Mouse (Mus musculus) cerebral cortex, adult 2 months (tissue): ENCODE results near the gene Irf9.

Experiments used
- WGBS: fragments of 180-500 bp; shearing (Covaris S2); methylation state at CpG from one replicate; pipeline ENCODE4 v1.1.7; 2018; 5-methylcytosine and 5-hydroxymethylcytosine counted together

Irf9 gene

DNA sequence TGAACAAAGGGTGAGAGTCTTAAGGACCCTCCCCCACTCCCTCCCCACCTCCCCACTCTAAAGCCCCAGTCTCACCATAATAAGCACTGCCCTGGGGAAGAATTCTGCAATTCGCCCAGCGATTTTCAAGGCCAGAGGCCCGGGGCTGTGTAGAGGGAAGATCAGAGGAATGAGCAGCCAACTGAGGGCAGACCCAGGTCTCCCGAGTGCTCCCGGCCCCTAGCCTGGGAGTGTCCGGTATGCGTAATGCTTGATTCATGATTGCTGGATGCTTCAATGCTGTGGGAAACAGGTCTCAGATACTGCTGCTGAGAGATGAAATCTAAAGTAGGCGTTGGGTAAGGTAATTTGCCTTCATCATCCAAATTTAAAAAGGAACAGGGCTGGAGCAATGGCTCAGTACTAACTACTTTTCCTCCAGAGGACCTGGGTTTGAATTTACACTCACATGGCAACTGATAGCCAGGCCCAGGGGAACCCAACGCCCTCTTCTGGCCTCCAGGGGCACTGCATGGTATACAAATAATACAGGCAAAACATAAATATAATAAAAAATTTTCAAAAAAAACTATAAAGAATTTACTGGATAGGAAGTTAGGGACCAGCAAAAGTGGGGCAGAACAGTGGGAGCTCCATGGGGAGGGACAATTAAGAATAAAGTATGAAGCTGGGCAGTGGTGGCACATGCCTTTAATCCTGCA, 21.2 kb upstream of the Irf9 start:
- WGBS: 75% methylated on average over 9 of the region's 9 CpGs

DNA sequence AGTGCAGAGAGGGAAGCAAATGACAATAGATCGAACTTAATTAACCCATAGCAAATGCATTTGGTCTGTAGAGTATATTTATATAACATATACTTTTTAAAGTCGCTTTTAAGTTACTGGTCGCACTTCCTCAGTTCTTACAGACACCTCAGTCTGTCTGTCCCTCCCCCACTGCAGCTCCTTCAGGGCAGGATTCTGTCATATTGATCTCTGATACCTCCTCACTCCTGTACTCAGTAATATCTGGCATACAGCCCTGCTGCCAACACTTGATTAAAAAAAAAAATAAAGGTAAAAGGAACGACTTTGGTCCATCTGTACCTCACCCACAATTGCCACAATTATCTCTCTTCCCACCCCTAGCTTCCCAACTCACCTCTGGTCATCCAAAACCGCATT, 19.1 kb upstream of the Irf9 start:
- 40% methylated on average over 5 of the region's 5 CpGs for WGBS

DNA sequence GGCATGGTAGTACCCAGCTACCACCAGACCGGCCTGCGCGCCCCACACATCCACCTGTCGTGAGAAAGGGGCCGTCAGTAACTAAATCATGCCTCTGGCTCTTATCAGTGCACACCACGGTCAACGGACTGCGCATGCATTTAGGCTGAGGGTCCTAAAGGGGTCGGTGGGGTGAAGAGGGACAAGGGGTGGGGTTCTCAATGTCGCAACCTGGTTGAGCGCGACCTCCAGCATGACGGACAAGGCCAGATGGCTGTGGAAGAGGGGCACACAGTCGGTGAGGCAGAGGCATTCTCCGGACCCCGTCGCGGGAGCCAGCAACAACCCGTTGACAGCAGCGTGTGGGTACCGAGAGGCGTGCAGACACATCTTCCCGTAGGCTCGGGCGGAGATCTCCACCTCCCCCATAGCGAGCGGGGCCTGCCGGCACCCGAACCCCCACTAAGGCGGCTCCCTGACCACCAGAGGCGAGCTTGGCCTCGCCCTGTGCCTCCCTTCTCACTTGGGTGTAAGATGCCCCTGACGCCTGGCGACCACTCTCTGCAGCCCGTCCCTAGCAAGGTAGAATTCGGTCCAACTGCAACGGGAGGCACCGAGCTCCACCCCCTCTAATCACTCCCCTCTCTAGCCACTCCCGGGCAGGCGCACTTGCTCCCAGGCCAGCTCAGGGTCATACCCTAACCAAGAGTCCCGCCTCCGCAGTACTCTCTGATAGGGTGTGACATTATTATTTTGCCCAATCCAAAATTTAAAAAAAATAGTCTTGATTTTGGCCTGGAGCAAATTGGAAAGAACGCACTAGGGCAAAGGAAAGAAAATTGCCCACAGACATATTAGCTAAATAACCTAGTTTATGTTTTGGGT, 18.4 kb upstream of the Irf9 start, which contains the start of gene Emc9:
Gene Emc9, minus strand, starts transcription at position 601 of the 864 bp plus-strand sequence.
- 5% methylated on average over 43 of the region's 43 CpGs for WGBS

DNA sequence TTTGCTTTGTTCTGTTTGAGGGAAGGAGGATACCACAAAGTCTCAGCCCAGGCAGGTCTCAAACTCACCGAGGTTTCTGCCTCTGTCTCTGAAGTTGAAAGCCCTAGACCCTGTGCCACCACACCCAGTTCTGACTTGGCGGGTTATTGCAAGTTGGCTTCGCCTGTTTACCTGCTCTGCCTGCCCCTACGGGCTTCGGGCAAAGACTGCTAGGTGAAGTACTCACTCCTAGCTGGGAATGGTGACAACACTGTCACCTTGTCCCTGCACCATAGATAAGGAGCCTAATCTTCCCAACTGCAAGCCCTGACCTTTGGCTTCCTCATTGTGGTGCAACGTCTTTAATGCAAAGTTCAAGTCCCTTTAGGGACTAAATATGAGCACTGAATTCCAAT, 17.8 kb upstream of the Irf9 start:
- 76% methylated on average over 6 of the region's 6 CpGs for WGBS

DNA sequence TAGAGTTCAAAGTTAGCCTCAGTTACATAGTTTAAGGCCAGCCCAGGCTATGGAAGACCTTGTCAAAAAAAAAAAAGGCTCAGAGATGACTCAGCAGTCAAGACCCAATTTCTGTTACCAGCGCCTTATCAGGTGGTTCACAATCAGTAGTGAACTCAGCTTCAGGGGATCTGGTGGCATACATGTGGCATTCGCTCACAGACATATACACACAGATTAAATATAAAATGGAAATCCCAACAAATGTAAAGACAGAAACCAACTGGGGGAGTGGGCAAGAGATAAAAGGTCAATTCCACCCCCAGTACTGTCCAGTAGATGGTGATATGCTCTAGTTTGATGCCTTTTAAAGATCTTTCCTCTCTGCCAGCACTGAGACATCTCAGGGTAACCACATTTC, 17.2 kb upstream of the Irf9 start:
- WGBS: 99% methylated on average over 2 of the region's 2 CpGs

DNA sequence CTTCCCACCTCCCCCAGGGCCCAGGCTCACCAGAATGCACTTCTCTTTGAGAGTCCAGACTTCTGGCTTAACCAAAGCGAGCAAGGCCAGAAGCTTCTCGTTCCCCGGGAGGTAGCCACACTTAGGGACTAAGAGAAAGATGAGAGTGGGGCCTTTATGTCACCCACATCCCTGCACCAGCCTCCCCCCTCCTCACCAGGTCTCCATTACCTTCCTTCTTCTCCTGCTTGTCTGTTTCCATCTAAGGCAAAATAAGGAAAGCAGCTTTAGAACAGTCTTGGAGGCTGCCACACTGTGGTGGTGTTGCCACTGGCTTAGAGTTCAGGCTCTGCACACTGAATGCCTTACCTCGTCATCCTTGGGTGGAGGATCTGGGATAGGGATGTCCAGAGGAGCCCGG, 14.1 kb upstream of the Irf9 start:
- WGBS: 90% methylated on average over 5 of the region's 5 CpGs

DNA sequence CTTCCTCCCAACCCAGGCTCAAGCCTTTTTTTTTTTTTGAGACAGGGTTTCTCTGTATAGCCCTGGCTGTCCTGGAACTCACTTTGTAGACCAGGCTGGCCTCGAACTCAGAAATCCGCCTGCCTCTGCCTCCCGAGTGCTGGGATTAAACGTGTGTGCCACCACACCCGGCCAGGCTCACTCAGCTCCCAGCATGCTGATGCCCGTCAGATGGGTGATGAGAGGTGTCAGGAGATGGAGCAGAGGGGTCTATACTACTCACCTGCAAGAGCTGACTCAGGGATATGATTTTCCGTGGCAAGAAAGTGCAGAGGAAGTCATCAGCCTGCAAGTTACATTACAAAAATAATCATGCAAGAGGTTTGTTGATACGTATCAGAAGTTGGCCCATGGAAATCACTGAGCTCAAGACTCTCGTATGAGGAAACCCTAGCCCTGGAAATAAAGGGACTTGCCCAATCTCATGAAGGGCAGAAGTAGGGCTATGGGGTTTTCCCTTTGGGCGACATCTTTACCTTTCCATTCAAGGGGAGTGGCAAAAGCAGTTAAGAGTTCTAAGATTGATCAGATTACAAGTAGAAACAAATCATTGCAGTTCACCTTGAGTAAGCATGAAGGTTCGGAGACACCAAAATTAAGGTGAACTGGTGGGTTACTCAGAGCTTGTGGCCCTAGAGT, 13.5 kb upstream of the Irf9 start:
- WGBS: 87% methylated on average over 11 of the region's 11 CpGs

DNA sequence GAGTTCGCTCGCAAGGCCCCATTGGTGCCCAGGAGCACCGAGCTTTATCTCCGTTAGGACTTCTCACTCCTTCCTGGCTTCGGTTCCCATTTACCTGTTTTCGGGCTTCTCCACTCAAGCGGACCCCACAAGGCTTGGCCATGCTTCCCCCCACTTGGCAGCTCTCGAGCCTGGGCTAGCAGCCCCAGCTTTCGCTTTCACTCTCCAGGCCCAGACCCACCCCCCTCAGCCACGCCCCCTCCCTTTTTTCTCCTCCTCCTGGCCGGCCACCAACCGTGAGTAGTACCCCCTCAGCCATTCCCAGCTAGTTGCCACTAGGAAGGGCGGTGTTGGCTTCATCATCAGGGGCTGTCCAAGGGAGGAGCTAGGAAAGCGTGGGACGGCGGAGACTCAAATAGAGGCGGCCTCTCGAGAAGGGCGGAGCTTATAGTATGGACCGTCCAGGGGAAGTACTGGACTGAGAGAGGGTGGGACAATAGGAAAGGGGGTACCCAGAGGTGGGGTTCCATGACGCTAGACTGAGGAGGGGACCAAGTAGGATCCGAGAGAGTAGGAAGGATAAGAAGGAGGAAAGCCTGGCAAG, 12.5 kb upstream of the Irf9 start, which contains the start of gene Psme2:
Gene Psme2, minus strand, starts transcription at position 366 of the 583 bp plus-strand sequence.
- WGBS: under 1% methylated on average over 22 of the region's 22 CpGs

DNA sequence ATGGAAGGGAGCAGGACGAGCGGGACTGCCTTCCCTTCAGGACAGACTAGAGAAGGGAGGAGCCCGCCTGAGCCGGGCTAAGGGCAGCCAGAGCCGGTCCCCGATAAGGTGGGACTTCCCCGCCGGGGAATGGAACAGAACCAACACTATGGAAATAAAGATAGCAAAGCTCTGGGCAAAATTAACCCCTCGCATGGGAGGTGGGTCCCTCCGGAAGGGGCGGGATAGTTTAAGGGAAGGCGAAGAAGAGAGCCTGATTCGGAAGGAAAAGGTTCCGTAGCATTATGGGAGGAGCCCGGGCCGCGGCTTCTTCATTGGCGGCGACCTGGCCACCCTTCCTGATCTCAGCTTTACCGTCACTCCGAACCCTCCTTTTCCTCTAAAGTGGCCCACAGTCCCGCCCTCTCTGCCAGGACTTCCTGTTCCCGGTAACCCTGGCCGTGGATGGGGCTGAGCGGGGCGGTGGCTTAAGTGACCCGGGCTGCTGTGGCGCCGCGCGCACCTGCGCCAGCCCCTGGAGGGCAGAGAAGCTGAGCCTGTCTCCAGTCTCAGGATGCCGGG, 12.0 kb upstream of the Irf9 start, which contains the start of gene Rnf31:
Gene Rnf31, plus strand, starts transcription at position 378 of the 561 bp plus-strand sequence.
- WGBS: under 1% methylated on average over 33 of the region's 33 CpGs

DNA sequence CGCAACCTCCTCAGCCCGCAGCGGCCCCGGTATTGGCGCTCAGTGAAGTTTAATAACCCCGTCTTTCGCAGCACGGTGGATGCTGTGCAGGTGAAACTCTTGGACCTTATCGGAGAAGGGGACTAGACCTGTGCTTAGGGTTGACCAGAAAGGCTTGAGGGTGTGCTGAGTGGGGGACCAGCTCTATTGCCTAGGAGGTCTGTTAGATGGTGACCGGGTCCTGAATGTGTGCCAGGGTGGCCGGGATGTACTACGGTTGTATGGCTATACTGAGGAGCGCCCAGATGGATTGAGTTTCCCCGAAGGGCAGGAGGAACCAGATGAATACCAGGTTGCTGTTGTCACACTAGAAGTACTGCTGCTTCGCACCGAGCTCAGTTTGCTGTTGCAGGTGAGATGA, 11.1 kb upstream of the Irf9 start:
- 3% methylated on average over 16 of the region's 16 CpGs for WGBS

DNA sequence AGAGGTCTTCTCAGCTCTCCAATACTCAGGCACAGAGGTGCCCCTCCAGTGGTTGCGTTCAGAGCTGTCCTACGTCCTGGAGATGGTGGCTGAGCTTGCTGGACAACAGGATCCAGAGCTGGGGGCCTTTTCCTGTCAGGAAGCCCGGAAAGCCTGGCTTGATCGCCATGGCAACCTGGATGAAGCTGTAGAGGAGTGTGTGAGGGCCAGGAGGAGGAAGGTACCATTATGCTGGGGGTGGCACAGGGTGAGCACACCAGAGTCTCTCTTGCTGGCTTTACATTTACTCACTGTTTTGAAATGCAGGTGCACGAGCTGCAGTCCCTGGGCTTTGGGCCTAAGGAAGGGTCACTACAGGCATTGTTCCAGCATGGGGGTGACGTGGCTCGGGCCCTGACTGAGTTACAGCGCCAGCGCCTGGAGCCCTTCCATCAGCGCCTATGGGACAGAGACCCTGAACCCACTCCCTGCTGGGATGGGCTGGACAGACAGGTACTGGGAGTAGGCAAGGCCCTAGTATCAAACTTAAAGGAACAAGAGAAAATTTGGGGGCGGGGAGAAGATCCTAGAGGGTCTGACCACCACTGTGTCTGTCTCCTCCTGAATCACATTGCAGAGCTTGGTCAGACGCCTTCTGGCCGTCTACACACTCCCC, 7.2 kb upstream of the Irf9 start:
- 68% methylated on average over 13 of the region's 13 CpGs for WGBS

DNA sequence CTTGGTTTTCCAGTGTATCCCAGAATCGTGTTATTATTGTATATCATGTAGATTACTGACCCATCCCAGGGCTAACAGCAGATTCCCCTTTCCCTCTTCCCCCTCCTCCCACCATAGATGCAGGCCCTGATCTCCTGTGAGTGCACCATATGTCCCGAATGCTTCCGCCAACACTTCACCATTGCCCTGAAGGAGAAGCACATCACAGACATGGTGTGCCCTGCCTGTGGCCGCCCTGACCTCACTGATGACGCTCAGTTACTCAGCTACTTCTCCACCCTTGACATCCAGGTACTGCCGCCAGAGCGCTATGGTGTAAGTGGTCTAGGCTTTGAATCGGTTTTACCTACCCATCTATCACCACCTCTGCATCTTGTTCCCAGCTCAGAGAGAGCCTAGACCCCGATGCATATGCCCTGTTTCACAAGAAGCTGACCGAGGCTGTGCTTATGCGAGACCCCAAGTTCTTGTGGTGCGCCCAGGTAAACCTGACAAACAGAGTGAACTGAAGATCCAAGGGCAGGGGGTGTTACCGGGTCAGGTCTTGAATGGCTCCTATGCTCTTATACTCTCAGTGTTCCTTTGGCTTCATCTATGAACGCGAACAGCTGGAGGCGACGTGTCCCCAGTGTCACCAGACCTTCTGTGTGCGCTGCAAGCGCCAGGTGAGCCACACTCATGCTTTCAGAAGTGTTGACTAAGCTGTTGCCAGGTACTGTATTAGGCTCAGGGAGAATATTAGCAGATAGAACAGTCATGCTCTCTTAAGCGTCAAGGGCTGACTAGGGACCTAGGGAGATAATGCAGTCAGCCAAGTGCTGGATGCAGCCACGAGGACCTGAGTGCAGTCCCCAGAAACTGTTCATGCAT, 4.6 kb upstream of the Irf9 start:
- 96% methylated on average over 21 of the region's 21 CpGs for WGBS

DNA sequence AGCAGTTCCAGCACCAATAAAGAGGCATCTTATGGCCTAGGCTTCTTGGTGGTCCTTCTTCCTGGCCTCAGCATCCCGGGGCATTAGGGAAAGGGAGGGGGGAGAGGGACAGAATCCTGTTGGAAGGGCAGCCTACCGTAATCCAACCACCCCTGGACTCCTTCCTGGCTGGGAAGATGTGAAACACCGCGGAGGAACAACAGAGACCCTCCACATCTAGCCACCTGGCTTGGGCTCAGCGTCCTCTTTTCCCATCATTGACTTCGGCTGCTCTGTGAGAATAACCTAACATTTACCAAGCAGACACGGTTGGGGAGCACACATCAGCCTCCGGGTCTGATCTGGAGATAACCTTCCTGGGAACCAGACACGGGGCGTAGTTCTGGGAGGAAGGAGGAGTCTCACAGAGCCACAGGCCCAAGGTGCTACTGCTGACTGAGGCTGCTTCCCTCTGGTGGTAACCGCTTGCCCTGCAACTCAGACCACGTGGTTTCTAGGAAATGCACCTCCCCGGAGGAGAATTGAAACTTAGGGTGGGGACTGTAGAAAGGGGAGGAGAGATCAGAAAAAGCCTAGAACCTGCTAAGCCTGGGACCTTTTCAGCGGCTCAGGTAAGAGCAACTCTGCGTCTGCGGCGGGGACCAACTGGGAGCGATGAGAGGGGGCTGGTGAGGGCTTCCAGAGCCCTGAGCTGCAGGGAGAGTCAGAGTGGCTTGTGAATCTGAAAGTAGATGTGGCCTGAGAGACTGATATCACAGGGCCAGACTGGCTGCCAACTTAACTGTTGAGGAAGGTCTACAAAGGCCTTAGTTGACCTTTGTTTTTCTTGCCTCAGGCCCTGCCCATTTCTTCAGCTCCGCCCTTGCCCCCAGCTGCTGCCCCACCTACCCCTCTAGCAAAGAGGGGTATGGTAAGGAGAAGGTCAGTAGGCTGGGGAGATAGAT, 534 bp downstream of the Irf9 start:
- WGBS: 19% methylated on average over 19 of the region's 19 CpGs

DNA sequence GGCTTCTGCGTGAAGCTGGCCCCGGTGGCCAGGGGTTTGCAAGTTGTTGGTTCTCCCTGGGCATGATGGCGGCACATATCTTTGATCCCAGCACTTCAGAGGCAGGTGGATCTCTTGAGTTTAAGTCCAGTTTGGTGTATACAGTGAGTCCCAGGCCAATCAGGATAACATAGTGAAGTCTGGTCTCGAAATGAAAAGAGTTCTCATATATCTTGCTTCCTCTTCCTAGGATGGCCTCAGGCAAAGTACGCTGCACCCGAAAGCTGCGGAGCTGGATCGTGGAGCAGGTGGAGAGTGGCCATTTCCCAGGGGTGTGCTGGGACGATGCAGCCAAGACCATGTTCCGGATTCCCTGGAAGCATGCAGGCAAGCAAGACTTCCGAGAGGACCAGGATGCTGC, 1.5 kb downstream of the Irf9 start:
- 93% methylated on average over 11 of the region's 11 CpGs for WGBS

DNA sequence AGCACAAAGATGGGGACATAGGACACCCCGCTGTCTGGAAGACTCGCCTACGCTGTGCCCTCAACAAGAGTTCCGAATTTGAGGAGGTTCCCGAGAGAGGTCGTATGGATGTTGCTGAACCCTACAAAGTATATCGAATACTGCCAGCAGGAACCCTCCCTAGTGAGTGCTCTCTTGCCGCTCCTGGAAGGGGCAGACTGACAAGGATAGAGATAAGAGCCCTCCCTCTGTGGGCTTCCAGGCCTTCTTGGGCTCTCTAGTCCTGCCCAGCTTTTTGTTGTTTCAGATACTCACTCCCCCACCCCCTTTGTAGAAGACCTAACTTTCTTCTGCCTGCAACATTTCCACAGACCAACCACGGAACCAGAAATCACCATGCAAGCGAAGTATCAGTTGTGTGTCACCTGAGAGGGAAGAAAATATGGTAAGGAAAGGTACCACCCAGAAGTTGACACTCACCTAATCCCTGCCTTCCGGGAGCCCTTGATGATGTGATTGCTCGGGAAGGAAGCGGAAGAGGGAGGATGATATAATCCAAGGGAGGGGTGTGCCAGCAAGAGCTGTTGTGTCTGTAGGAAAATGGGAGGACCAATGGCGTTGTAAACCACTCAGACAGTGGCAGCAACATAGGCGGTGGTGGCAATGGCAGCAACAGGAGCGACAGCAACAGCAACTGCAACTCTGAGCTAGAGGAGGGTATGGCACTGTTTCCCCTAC, 2.5 kb downstream of the Irf9 start:
- WGBS: 95% methylated on average over 16 of the region's 16 CpGs

DNA sequence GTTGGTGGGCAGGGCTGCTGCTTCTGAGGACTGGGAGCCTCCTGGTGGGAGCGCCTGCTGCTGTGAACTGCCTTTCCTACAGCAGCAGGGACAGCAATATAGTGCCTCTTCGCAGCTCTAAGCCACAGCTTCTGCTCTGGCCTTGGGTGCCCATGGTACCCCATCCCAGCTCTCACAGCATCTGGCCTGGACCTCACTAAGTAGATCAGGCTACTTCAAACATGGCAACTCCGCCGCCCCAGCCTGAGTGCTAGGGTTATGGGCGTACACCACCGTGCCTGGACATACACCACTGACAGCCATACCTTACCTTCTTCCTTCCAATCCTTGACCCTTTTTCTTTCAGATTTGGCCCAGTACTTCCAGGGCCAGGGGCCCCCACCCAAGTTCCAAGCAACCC, 5.0 kb downstream of the Irf9 start:
- 95% methylated on average over 6 of the region's 6 CpGs for WGBS

DNA sequence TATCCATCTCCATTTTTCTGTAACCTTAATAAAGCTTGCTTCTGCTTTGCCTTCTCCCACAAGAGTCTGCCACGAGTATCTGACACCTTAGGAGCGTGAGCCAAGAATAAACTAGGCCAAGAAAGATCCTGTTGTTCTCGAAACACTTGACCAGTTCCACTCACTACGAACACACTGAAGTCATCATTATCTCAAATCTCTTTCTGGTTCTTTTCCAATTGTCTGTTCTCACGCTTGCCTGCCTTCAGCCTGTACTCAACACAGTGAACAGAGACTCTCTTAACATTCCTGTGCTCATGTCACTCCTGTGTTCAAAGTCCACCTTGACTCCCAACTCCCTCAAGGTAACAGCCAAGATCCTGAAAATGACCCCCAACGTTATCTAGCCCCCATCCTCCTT, 10.0 kb downstream of the Irf9 start:
- 54% methylated on average over 6 of the region's 6 CpGs for whole genome bisulfite sequencing

DNA sequence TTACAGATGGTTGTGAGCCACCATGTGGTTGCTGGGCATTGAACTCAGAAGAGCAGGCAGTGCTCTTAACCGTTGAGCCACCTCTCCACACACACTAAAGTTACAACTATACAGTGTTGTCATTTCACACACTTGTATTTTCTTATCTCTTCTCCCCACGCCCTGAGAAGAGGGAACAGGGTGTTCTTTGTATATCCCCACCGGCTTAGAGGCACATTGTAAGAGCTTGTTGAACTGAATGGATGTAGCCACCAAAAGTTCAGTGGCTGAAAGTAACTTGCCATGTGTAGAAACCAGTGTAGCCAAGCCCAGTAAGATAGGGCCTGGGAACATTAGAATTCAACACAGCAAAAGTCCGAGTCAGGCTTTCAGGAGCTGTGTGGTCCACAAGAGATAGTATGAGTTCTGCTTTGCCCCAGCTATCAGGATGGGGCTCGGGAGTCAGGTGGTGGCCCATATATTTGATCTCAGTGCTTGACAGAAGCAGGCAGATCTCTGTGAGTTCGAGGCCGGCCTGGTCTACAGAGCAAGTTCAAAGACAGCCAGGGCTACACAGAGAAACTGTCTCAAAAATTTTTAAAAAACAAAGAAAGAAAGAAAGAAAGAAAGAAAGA, 11.3 kb downstream of the Irf9 start:
- 80% methylated on average over 7 of the region's 7 CpGs for WGBS
